Mouse (Mus musculus) forebrain, embryonic 16.5 days (tissue): ENCODE measurements around the gene Nlgn1. TPM values are rescaled to one million over a fixed set of nuclear protein-coding genes. Genes with fewer than 3 reads are reported as not detected.

ENCODE experiments used
- ATAC-seq: fragments of 200-750 bp; cut with Nextera tagmentation; 2 replicates; pipeline ENCODE4 v1.8.0; 2017; ENCODE audit warnings: mild to moderate bottlenecking, moderate library complexity
- H3K27ac ChIP-seq: fragments of 300-500 bp; sonication (generic); 2 replicates; pipeline ENCODE4 v1.5.1; 2014; ENCODE audit warnings: low read length, control low read depth
- H3K27me3 ChIP-seq: fragments of 300-500 bp; sonication (generic); replicated peaks from 2 replicates; pipeline ENCODE4 v1.6.1; 2014; ENCODE audit warnings: low read length; ENCODE audit not compliant: control insufficient read depth, insufficient read depth
- H3K36me3 ChIP-seq: fragments of 300-500 bp; sonication (generic); 2 replicates; pipeline ENCODE4 v1.6.1; 2014; ENCODE audit not compliant: control insufficient read depth, insufficient read depth
- H3K4me1 ChIP-seq: fragments of 300-500 bp; sonication (generic); replicated peaks from 2 replicates; pipeline ENCODE4 v1.6.1; 2014; ENCODE audit warnings: low read length; ENCODE audit not compliant: control insufficient read depth, insufficient read depth
- H3K4me2 ChIP-seq: fragments of 300-500 bp; sonication (generic); 2 replicates; pipeline ENCODE4 v1.6.1; 2014; ENCODE audit warnings: mild to moderate bottlenecking, low read length, control low read depth
- H3K4me3 ChIP-seq: fragments of 300-500 bp; sonication (generic); replicated peaks from 2 replicates; pipeline ENCODE4 v1.5.1; 2014; ENCODE audit warnings: mild to moderate bottlenecking, low read length, control low read depth
- H3K9ac ChIP-seq: fragments of 300-500 bp; sonication (generic); replicated peaks from 2 replicates; pipeline ENCODE4 v1.6.1; 2014; ENCODE audit warnings: low read depth, low read length, control low read depth
- H3K9me3 ChIP-seq: fragments of 300-500 bp; sonication (generic); 2 replicates; pipeline ENCODE4 v1.6.1; 2016; ENCODE audit warnings: low read length; ENCODE audit not compliant: control insufficient read depth
- WGBS: fragments of 180-500 bp; shearing (Covaris S2); extraction: QIAGEN DNeasy Blood & Tissue Kit; methylation state at CpG from one replicate; pipeline ENCODE4 v1.1.7; 2014; 5-methylcytosine and 5-hydroxymethylcytosine counted together
- polyA plus RNA-seq: library from polyadenylated mRNA; unstranded; fragments of >200 nt; fragmentation: Nextera tagmentation; extraction: Ambion mirVana; gene quantifications from 2 replicates; pipeline ENCODE4 v1.2.1, GENCODE M21; 2015

Gene Nlgn1
- polyA plus RNA-seq, 1 experiment from 2014 or later, result 33.8 TPM

DNA sequence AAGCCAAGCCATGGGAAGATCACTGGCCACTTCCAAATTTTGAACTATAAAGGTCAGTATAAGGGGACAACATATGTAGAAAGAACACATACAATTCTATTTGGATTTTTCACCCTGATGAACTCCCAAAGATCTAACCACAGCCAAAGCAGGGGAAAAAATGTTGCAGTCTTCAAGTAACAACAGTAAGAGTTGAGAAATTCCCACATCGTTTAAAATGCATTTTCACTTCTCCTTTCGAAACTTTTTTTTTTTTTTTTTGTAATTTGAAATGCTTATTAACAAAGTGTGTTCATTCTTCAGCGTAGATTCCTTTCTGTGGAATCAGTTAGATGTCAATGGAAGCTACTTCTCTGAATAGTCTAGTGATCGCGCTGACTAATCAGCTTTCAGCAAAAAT lies 610.8 kb downstream of the Nlgn1 start:
- no peak for ATAC-seq
- no peak overlapping the region for H3K4me3 ChIP-seq
- H3K27me3 ChIP-seq, result no peaks in the 10 kb centered on the region
- no peak overlapping the region for H3K9ac ChIP-seq
- no peaks in the 10 kb centered on the region for H3K9me3 ChIP-seq
- no peaks in the 10 kb centered on the region for H3K36me3 ChIP-seq
- 52% methylated on average over 5 of the region's 5 CpGs for WGBS
- no peak overlapping the region for H3K27ac ChIP-seq
- no peaks in the 10 kb centered on the region for H3K4me1 ChIP-seq
- H3K4me2 ChIP-seq, result no peak overlapping the region

DNA sequence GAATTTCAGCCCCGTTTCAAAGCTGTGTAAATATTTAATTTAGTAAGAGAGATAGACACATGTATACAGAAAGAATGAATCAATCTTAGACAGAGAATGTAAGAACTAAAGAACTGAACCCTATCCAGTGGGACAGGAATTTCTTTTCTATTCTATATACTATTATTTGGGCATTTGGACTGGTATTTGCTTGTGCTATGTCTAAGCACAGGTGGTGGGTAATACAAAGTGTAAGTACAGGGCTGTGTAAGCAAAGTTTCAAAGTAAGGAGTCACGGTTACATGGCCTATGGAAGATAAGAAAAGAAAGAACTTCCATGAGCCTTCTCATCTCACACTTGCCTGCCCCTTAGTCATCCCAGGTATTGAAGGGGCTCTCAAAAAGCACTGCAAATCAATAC lies 624.9 kb downstream of the Nlgn1 start:
- Histone ChIP-seq H3K36me3 (no peaks in the 10 kb centered on the region), H3K9me3 (no peaks in the 10 kb centered on the region), H3K27me3 (no peaks in the 10 kb centered on the region), H3K4me2 (no peak overlapping the region), H3K9ac (no peak overlapping the region), H3K4me3 (no peak overlapping the region), H3K4me1 (no peaks in the 10 kb centered on the region), H3K27ac (no peak overlapping the region)
- WGBS, result 79% methylated on average over 2 of the region's 2 CpGs
- ATAC-seq, result no peak

DNA sequence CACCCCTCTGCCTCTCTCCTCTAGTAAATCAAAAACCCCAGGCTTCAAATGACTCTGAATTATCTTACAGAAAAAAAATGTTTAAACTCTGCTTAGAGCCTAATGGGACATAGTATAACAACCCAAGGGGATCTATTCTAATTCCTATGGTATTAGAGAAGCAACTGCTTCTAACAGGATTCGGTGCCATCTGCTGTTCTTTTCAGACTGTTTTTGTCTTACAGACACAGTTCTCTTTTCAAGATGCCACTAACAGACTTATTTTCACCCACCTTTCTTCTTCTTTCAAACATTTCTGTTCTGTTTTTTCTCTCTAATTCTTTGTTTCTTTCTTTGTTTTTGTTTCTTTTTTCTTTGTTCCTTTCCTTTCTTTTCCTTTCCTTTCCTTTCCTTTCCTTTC lies 635.0 kb downstream of the Nlgn1 start:
- Histone ChIP-seq H3K4me1 (0 out of 2 replicates have a peak, but pooled peaks cover 3% of the 10 kb centered on the region), H3K4me2 (no peak overlapping the region), H3K27ac (no peak overlapping the region), H3K36me3 (no peaks in the 10 kb centered on the region), H3K9me3 (no peaks in the 10 kb centered on the region), H3K9ac (no peak overlapping the region), H3K4me3 (no peak overlapping the region), H3K27me3 (no peaks in the 10 kb centered on the region)
- no peak; the same call in 1 of the 2 replicates for ATAC-seq
- 54% methylated on average over 1 of the region's 1 CpGs for WGBS

DNA sequence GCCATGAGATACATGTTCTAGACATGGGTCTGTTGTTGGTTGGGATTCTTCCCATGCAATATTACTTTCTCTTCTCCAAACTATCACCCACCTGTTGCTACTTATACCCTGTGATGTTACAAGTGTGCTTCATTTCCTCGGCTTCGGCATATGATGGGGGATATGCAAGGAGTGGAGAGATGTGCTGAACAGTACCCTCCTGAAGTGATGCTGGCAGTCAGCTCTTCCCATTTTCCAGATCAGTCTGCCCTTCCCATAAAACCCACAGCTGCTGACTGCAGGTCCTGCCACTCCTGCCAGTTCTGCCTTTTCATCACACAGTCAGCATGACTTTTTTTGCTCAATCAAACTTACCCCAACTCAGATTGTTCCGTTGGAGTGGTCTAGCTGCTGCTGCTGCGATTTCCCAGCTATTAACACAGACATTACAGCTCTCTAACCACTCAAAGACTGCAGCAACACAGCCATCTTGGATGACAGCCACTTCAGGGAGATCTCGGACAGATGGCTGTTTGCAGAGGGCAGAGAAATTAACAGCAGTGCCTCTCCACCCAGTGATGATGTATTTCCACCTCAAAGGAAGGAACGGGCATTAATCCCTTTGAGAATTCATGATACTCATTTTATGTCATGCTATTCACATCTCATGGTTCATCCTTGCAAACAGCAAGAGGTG lies 643.3 kb downstream of the Nlgn1 start:
- H3K9me3 ChIP-seq, result no peaks in the 10 kb centered on the region
- WGBS, result 56% methylated on average over 6 of the region's 6 CpGs
- no peaks in the 10 kb centered on the region for H3K36me3 ChIP-seq
- H3K4me1 ChIP-seq, result no peaks in the 10 kb centered on the region
- no peaks in the 10 kb centered on the region for H3K27me3 ChIP-seq
- ATAC-seq, result peak; percentile 73
- no peak overlapping the region for H3K27ac ChIP-seq
- no peak overlapping the region for H3K9ac ChIP-seq
- no peak overlapping the region for H3K4me2 ChIP-seq
- no peak overlapping the region for H3K4me3 ChIP-seq

DNA sequence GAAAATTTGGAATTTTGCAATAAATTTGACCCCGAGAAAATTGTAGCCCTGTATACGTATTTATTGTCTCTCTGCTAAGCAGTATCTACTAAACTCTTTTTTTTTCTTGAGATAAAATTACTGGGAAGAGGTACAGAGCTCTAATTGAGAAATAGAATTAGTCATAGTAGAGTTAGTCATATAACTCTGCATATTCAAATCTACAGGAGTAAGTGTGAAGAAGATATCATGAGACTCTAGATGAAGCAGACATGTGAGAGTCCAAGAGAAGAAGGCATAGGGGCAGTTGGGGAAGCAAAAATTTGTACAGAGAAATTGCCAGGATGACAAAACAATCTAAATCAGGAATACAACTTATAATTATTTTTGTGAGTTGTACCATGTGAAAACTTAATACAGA lies 648.6 kb downstream of the Nlgn1 start:
- H3K9ac ChIP-seq, result no peak overlapping the region
- no peak overlapping the region for H3K4me3 ChIP-seq
- 94% methylated on average over 2 of the region's 2 CpGs for WGBS
- H3K36me3 ChIP-seq, result no peaks in the 10 kb centered on the region
- H3K27me3 ChIP-seq, result no peaks in the 10 kb centered on the region
- no peak overlapping the region for H3K27ac ChIP-seq
- H3K9me3 ChIP-seq, result no peaks in the 10 kb centered on the region
- ATAC-seq, result no peak
- H3K4me2 ChIP-seq, result no peak overlapping the region
- no peaks in the 10 kb centered on the region for H3K4me1 ChIP-seq

DNA sequence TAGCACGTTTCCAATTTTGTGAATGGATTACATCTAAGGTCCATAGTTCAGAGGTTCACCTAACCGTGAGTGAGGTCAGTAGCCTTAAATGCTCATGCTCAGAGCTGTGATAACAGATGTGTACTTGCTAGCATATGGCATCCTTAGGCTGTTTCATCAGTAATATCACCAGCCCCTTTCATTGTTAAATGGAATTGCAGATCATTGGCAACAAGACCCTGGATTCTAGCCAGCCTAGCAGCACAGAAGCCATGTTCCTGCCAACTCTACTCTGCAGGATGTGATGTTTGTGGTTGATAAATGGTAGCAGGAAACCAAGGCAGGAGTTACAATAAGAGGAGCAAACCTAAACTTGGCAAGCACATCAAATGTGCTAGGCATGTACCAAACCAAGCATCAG lies 652.9 kb downstream of the Nlgn1 start:
- peak; percentile 63 for ATAC-seq
- Histone ChIP-seq H3K27ac (no peak overlapping the region), H3K4me3 (no peak overlapping the region), H3K27me3 (no peaks in the 10 kb centered on the region), H3K36me3 (no peaks in the 10 kb centered on the region), H3K9me3 (no peaks in the 10 kb centered on the region), H3K4me2 (no peak overlapping the region), H3K9ac (no peak overlapping the region), H3K4me1 (no peaks in the 10 kb centered on the region)
- 63% methylated on average over 2 of the region's 2 CpGs for WGBS

DNA sequence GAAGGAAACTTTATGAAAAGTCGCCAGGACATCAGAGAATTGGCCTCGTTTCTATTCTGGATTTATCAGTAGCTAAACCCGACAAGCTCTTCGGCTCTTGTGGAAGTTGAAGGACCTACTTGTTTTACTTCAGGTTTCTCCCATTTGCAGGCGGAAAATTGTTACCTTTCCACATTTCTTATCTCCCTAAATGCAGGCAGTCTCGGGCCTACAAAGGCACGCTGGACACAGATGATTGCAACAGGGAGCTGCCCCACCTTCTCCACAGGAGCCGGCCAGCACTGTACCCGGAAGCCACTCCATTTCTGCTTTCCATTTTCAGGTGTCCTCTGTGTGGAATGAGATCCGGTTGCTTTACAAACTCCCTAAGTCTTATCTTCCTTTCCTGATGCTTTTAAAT lies 656.4 kb downstream of the Nlgn1 start:
- Histone ChIP-seq H3K4me1 (no peaks in the 10 kb centered on the region), H3K9me3 (no peaks in the 10 kb centered on the region), H3K4me3 (no peak overlapping the region), H3K36me3 (no peaks in the 10 kb centered on the region), H3K27ac (no peak overlapping the region), H3K4me2 (no peak overlapping the region), H3K9ac (no peak overlapping the region), H3K27me3 (no peaks in the 10 kb centered on the region)
- 90% methylated on average over 10 of the region's 10 CpGs for WGBS
- no peak for ATAC-seq

DNA sequence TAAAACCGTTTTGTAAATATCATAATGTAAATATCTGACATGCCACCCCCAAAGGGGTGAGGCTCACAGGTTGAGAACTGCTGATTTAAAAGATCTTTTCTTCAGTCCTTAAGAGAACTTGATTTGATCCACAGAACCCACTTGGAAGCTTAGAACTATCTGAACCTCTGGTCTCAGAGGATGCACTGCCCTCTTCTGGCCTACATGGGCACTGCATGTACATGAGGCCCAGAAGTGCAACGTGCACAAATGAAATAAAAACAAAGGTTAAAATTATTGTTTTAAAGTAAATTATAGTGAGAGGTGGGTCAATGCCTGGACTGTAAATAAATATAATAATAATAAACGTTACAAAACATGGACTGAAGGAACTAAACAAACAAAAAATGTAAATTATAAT lies 657.2 kb downstream of the Nlgn1 start:
- Histone ChIP-seq H3K4me3 (no peak overlapping the region), H3K9ac (no peak overlapping the region), H3K4me2 (no peak overlapping the region), H3K4me1 (no peaks in the 10 kb centered on the region), H3K36me3 (no peaks in the 10 kb centered on the region), H3K27ac (no peak overlapping the region), H3K9me3 (no peaks in the 10 kb centered on the region), H3K27me3 (no peaks in the 10 kb centered on the region)
- ATAC-seq, result no peak
- WGBS, result 60% methylated on average over 3 of the region's 3 CpGs

DNA sequence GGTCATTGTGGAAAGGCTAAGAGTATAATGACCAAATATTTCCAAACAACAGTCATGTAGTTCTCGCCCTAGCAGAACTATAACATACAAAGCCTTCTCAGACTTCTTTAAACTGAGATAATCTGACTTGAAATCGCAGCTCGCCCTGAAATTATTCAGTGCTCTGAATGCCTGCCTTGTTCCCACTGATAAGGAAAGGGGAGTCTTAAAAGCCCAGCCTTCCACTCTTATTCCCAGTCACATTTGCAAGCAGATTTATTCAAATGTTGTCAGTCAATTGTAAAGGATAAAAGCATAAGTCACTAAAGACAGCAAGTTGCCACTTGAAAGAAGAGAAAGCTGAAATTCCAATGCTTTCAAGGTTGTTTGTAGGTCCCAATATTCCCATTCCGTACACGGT lies 658.9 kb downstream of the Nlgn1 start:
- H3K9me3 ChIP-seq, result no peaks in the 10 kb centered on the region
- H3K4me1 ChIP-seq, result no peaks in the 10 kb centered on the region
- H3K27me3 ChIP-seq, result no peaks in the 10 kb centered on the region
- H3K9ac ChIP-seq, result no peak overlapping the region
- WGBS, result 18% methylated on average over 5 of the region's 5 CpGs
- H3K4me3 ChIP-seq, result no peak overlapping the region
- no peaks in the 10 kb centered on the region for H3K36me3 ChIP-seq
- ATAC-seq, result no peak
- H3K27ac ChIP-seq, result no peak overlapping the region
- H3K4me2 ChIP-seq, result no peak overlapping the region

DNA sequence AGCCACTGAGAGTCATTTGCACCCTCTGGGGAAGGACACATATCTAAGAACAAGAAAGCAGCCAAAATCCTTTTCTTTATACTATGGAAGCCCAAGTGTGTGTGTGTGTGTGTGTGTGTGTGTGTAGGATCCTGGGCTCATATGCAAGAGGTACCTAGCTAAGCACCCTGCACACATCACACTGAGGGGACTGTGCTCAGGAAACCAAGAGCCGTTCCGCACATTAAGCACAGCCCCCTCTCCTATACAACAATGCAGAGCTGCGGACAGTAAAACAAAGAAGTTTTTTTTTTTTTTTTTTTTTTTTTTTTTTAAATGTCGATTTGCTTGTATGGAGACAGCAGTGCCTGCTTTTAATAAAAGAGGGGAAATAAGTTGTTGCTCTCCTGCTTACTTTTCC lies 659.5 kb downstream of the Nlgn1 start:
- Histone ChIP-seq H3K4me2 (no peak overlapping the region), H3K9ac (no peak overlapping the region), H3K4me3 (no peak overlapping the region), H3K27ac (no peak overlapping the region), H3K27me3 (no peaks in the 10 kb centered on the region), H3K36me3 (no peaks in the 10 kb centered on the region), H3K4me1 (no peaks in the 10 kb centered on the region), H3K9me3 (no peaks in the 10 kb centered on the region)
- ATAC-seq, result no peak
- WGBS, result 50% methylated on average over 4 of the region's 4 CpGs
